Mouse (Mus musculus) splenic B cell, adult 2 months (primary cell): ENCODE results near the gene Olfr1020.

ENCODE experiments used
- DNase-seq: peaks from one replicate; pipeline ENCODE4 v3.0.0-alpha.2; 2011; ENCODE audit warnings: low read depth, low spot score
- H3K27me3 ChIP-seq: 2 replicates; pipeline ENCODE4 v1.6.1; 2012; ENCODE audit warnings: mild to moderate bottlenecking, low read length, moderate library complexity, mixed read lengths; ENCODE audit not compliant: control insufficient read depth, poor library complexity, insufficient read depth, severe bottlenecking
- H3K36me3 ChIP-seq: 2 replicates; pipeline ENCODE4 v1.6.1; 2012; ENCODE audit warnings: mild to moderate bottlenecking, low read length, moderate library complexity, mixed read lengths; ENCODE audit not compliant: control insufficient read depth, poor library complexity, insufficient read depth, severe bottlenecking

Gene Olfr1020

GRCm38 (mm10) chr2:85846730-85847129 lies at the start of gene Olfr1020:
Gene Olfr1020, plus strand, starts transcription at chr2:85847030.
- DNase-seq, result no peak
- H3K36me3 ChIP-seq, result no peaks in the 10 kb centered on the region
- no peaks in the 10 kb centered on the region for H3K27me3 ChIP-seq

- DNase-seq, result no peak
- Histone ChIP-seq H3K36me3 (no peaks in the 10 kb centered on the region), H3K27me3 (no peaks in the 10 kb centered on the region)
These were observed 44.4 kb upstream of the Olfr1020 start, which contains the start of gene Olfr1016 for GRCm38 (mm10) chr2:85802444-85802843. Gene Olfr1016, minus strand, starts transcription at chr2:85802544.

- no peak for DNase-seq
- H3K27me3 ChIP-seq, result no peaks in the 10 kb centered on the region
- H3K36me3 ChIP-seq, result no peaks in the 10 kb centered on the region
These were observed 42.3 kb upstream of the Olfr1020 start for GRCm38 (mm10) chr2:85804501-85804900.

GRCm38 (mm10) chr2:85818179-85818578 lies 28.7 kb upstream of the Olfr1020 start, which contains the start of gene Olfr1018:
Gene Olfr1018, plus strand, starts transcription at chr2:85818479.
- H3K27me3 ChIP-seq, result no peaks in the 10 kb centered on the region
- DNase-seq, result no peak

GRCm38 (mm10) chr2:85845383-85845782 lies 1.4 kb upstream of the Olfr1020 start, which contains the start of gene Olfr1019:
Gene Olfr1019, minus strand, starts transcription at chr2:85845483.
- no peaks in the 10 kb centered on the region for H3K27me3 ChIP-seq
- DNase-seq, result no peak
- H3K36me3 ChIP-seq, result no peaks in the 10 kb centered on the region

More at GRCm38 (mm10) chr2:85818179-85818578, 28.7 kb upstream of the Olfr1020 start, which contains the start of gene Olfr1018:
- no peaks in the 10 kb centered on the region for H3K36me3 ChIP-seq

GRCm38 (mm10) chr2:85868294-85868693 lies 21.5 kb downstream of the Olfr1020 start, which contains the start of gene Olfr1022:
Gene Olfr1022, plus strand, starts transcription at chr2:85868594.
- H3K27me3 ChIP-seq, result no peaks in the 10 kb centered on the region
- DNase-seq, result no peak
- H3K36me3 ChIP-seq, result no peaks in the 10 kb centered on the region

GRCm38 (mm10) chr2:85885340-85885739 lies 38.5 kb downstream of the Olfr1020 start, which contains the start of gene Olfr1023:
Gene Olfr1023, plus strand, starts transcription at chr2:85885640.
- Histone ChIP-seq H3K36me3 (no peaks in the 10 kb centered on the region), H3K27me3 (no peaks in the 10 kb centered on the region)
- DNase-seq, result no peak
